Mouse (Mus musculus) midbrain, embryonic 15.5 days (tissue): ENCODE data around the gene Pea15a. TPM values are rescaled to one million over a fixed set of nuclear protein-coding genes. Genes with fewer than 3 reads are reported as not detected.

Experiments
- ATAC-seq: fragments of 200-750 bp; cut with Nextera tagmentation; replicated peaks from 2 replicates; pipeline ENCODE4 v1.8.0; 2017; ENCODE audit warnings: moderate TSS enrichment
- H3K27ac ChIP-seq: fragments of 300-500 bp; sonication (generic); 2 replicates; pipeline ENCODE4 v1.5.1; 2015; ENCODE audit warnings: mild to moderate bottlenecking, inconsistent platforms
- H3K27me3 ChIP-seq: fragments of 300-500 bp; sonication (generic); replicated peaks from 2 replicates; pipeline ENCODE4 v1.6.1; 2015; ENCODE audit warnings: inconsistent platforms
- H3K36me3 ChIP-seq: fragments of 300-500 bp; sonication (generic); replicated peaks from 2 replicates; pipeline ENCODE4 v1.6.1; 2015; ENCODE audit warnings: inconsistent platforms
- H3K4me1 ChIP-seq: fragments of 300-500 bp; sonication (generic); 2 replicates; pipeline ENCODE4 v1.6.1; 2015; ENCODE audit warnings: inconsistent platforms
- H3K4me2 ChIP-seq: fragments of 300-500 bp; sonication (generic); 2 replicates; pipeline ENCODE4 v1.6.1; 2015; ENCODE audit warnings: inconsistent platforms, mild to moderate bottlenecking, moderate library complexity
- H3K4me3 ChIP-seq: fragments of 300-500 bp; sonication (generic); 2 replicates; pipeline ENCODE4 v1.5.1; 2015; ENCODE audit warnings: mild to moderate bottlenecking, inconsistent platforms
- H3K9ac ChIP-seq: fragments of 300-500 bp; sonication (generic); 2 replicates; pipeline ENCODE4 v1.6.1; 2015; ENCODE audit warnings: mild to moderate bottlenecking, inconsistent platforms
- H3K9me3 ChIP-seq: fragments of 300-500 bp; sonication (generic); 2 replicates; pipeline ENCODE4 v1.6.1; 2016; ENCODE audit warnings: inconsistent platforms
- WGBS: fragments of 180-500 bp; shearing (Covaris S2); methylation state at CpG from one replicate; pipeline ENCODE4 v1.1.7; 2015; ENCODE audit warnings: mixed read lengths; 5-methylcytosine and 5-hydroxymethylcytosine counted together
- polyA plus RNA-seq: library from polyadenylated mRNA; unstranded; fragments of >200 nt; fragmentation: Nextera tagmentation; extraction: Ambion mirVana; gene quantifications from 2 replicates; pipeline ENCODE4 v1.2.1, GENCODE M21; 2015

Gene Pea15a
- polyA plus RNA-seq, 1 experiment from 2014 or later = 437 TPM

DNA sequence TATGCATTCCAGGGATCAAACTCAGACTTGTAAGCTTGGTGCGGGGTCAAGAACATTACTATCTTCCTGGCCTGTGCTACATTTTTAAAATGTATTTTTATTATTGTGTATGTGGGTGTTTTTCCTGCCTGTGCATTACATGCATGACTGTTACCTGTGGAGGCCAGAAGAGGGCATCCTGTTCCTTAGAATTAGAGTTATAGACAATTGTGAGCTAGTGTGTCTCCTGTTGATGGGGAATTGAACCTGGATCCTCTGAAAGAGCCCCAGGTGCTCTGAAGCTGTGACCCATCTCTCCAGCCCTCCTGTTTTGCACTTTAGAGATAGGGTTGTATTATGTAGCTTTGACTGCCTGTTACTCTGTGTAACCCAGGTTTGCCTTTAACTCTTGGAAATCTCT, 44.6 kb downstream of the Pea15a start:
- no peak overlapping the region for H3K27ac ChIP-seq
- H3K9ac ChIP-seq = no peak overlapping the region
- ATAC-seq = peak; percentile 56; the same call in 1 of the 2 replicates
- H3K36me3 ChIP-seq = 0 out of 2 replicates have a peak, but pooled peaks cover 3% of the 10 kb centered on the region
- H3K9me3 ChIP-seq = no peaks in the 10 kb centered on the region
- H3K4me1 ChIP-seq = peaks cover 7% of the 10 kb centered on the region; the same call in 1 of the 2 replicates
- H3K4me3 ChIP-seq = no peak overlapping the region
- H3K4me2 ChIP-seq = no peak overlapping the region
- 93% methylated on average over 1 of the region's 1 CpGs for WGBS
- H3K27me3 ChIP-seq = no peaks in the 10 kb centered on the region

DNA sequence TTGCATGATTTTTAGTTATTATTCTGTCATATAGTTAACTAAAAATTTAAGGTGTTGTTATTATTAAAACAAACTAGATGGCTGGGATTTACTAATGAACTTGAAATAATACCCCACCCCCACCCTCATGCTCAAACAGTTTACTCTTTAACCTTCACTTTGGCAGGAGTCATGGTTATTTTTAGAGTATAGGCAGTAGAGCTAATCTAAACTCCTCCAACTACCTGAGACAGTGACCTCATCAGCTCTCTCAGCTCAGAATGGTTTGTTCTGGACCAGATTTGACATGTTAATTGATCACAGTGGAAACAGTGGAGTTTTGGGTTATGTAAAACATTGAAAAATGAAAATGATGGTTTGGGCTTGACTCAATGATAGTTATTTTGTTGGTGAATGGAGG, 46.1 kb downstream of the Pea15a start:
- no peak overlapping the region for H3K9ac ChIP-seq
- H3K4me3 ChIP-seq = no peak overlapping the region
- peaks cover 7% of the 10 kb centered on the region; the same call in 1 of the 2 replicates for H3K4me1 ChIP-seq
- H3K4me2 ChIP-seq = no peak overlapping the region
- H3K36me3 ChIP-seq = 0 out of 2 replicates have a peak, but pooled peaks cover 7% of the 10 kb centered on the region
- no peak for ATAC-seq
- no peaks in the 10 kb centered on the region for H3K9me3 ChIP-seq
- H3K27me3 ChIP-seq = no peaks in the 10 kb centered on the region
- H3K27ac ChIP-seq = no peak overlapping the region

DNA sequence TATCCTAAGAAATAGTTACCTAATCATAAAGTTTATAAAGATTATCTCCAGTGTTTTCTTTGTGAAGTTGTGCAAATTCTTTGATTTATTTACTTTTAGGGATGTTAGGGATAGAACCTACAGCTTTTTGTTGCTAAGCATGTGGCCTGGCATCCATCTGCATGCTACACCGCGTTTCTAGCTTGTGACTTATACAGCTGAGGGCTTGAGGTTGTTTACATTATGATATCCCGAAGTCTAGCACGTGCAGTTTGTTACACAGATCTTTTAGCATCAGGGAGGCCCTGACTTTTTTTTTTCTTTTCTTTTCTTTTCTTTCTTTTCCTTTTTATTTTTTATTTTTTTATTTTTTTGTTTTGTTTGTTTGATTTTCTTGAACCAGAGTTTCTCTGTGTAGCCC, 46.6 kb downstream of the Pea15a start:
- 0 out of 2 replicates have a peak, but pooled peaks cover 10% of the 10 kb centered on the region for H3K36me3 ChIP-seq
- H3K4me3 ChIP-seq = no peak overlapping the region
- no peak overlapping the region for H3K27ac ChIP-seq
- H3K4me1 ChIP-seq = peaks cover 7% of the 10 kb centered on the region; the same call in 1 of the 2 replicates
- no peaks in the 10 kb centered on the region for H3K9me3 ChIP-seq
- no peaks in the 10 kb centered on the region for H3K27me3 ChIP-seq
- no peak for ATAC-seq
- no peak overlapping the region for H3K9ac ChIP-seq
- no peak overlapping the region for H3K4me2 ChIP-seq
- WGBS = 85% methylated on average over 4 of the region's 4 CpGs

DNA sequence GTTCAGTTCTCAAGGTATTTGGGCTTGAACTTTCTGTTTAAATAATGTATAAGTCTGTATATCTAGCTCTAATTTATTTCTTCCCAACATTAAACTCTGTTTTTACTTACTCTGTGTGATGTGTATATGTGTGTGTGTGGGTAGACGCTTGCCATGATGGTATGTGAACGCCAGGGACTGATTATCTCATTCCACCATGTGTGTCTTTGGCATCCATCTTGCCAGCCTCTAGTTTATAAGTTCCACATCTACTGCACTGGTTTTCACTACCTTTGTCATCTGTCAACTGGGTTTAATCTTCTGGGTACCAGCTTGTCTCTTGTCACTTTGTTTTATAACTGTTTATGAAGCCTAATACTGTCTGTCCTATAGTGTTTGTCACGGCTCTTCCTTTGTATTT, 51.1 kb downstream of the Pea15a start:
- H3K4me3 ChIP-seq = no peak overlapping the region
- ATAC-seq = no peak
- peaks cover 7% of the 10 kb centered on the region; the same call in 1 of the 2 replicates for H3K4me1 ChIP-seq
- no peak overlapping the region for H3K9ac ChIP-seq
- no peaks in the 10 kb centered on the region for H3K9me3 ChIP-seq
- WGBS = 96% methylated on average over 3 of the region's 3 CpGs
- H3K27me3 ChIP-seq = no peaks in the 10 kb centered on the region
- H3K27ac ChIP-seq = no peak overlapping the region
- no peak overlapping the region for H3K4me2 ChIP-seq
- peaks cover 26% of the 10 kb centered on the region; the same call in 1 of the 2 replicates for H3K36me3 ChIP-seq

DNA sequence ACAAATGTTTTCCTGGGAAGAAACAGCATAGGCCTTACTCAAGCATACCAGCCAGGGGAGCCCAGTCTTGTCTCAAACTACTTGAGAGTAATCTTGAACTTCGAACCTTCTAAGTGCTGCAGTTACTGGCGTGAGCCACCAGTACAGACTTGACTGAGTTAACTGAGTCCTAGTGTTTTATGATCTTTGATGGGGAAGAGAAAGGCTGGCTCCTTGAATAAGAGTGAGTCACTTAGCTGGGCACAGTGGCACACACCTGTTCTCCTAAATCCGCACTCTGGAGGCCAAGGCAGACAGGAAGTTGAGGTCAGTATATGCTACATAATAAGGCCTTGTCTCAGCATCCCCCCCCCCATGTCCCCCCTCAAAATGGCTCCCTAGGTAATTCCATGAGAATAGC, 52.1 kb downstream of the Pea15a start:
- 97% methylated on average over 3 of the region's 3 CpGs for WGBS
- peaks cover 15% of the 10 kb centered on the region for H3K4me1 ChIP-seq
- H3K9me3 ChIP-seq = no peaks in the 10 kb centered on the region
- H3K36me3 ChIP-seq = peaks cover 26% of the 10 kb centered on the region; the same call in 1 of the 2 replicates
- no peaks in the 10 kb centered on the region for H3K27me3 ChIP-seq
- no peak overlapping the region for H3K4me2 ChIP-seq
- no peak overlapping the region for H3K4me3 ChIP-seq
- ATAC-seq = no peak
- no peak overlapping the region for H3K9ac ChIP-seq
- H3K27ac ChIP-seq = no peak overlapping the region

DNA sequence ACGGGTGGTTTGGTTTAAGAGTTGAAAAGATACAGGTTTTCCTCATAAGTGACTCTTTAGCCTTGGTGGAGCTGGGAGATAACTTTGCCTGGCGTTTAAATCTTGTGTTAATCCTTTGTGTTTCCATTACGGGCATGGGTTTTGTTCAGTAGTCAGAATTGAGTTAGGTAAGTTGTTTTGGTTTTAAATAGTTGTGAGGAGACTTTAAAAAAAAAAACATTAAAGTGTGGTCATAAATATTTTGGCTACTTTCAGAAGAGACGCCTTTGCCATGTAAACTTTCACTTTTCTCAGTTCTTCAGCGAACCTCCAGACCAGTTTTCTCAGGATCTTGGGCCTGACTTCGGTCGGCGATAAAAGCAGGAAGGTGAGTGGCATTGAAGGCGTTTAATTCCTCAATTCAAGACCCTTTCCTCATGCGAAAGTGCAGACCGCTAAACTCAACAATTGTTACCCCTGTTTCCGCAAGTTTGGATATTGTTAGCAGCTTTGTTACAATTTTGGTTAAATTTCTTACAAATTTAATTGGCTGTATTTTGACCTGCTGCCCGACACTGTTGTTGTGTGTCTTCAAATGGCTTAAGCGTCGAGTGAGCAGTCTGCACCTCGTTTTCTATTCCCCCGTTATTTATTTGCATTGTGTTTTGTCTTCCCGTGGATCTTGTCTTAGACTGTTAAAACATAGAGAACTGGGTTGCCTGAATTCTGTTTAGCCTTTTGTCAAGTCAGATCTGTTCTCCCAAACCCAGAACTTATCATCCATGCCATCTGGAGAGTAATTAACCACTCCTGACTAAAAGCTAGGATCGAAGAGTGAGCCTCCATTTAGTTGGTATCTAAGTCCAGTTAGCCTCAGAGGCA, 57.4 kb downstream of the Pea15a start:
- WGBS = 12% methylated on average over 19 of the region's 19 CpGs

GRCm38 (mm10) chr1:172148279-172148954, 58.2 kb downstream of the Pea15a start:
- ATAC-seq = peak; percentile 76; the same call in 1 of the 2 replicates

More for the DNA sequence above, 57.4 kb downstream of the Pea15a start:
- Histone ChIP-seq H3K4me3 (peak overlapping the region; percentile 80), H3K4me1 (peaks cover 29% of the 10 kb centered on the region), H3K27me3 (no peaks in the 10 kb centered on the region), H3K4me2 (peak overlapping the region; percentile 64), H3K9me3 (no peaks in the 10 kb centered on the region), H3K36me3 (peaks cover 16% of the 10 kb centered on the region; the same call in 1 of the 2 replicates), H3K9ac (peak overlapping the region; percentile 90), H3K27ac (peak overlapping the region; percentile 90; the same call in 1 of the 2 replicates)
- no peak for ATAC-seq

GRCm38 (mm10) chr1:172147835-172148278, 58.7 kb downstream of the Pea15a start, which contains the start of gene Dcaf8:
Dcaf8 (plus strand) TSS chr1:172148084.
- H3K27ac ChIP-seq = peak within 1 kb of the TSS; percentile 90
- peak within 1 kb of the TSS; percentile 80 for H3K4me3 ChIP-seq
- H3K4me1 ChIP-seq = peaks cover 29% of the 10 kb centered on the region
- no peaks in the 10 kb centered on the region for H3K9me3 ChIP-seq
- peak; percentile 100 for ATAC-seq
- WGBS = under 1% methylated on average over 42 of the region's 42 CpGs
- H3K27me3 ChIP-seq = no peaks in the 10 kb centered on the region
- peak within 1 kb of the TSS; percentile 64 for H3K4me2 ChIP-seq
- peak within 1 kb of the TSS; percentile 90 for H3K9ac ChIP-seq
- peaks cover 11% of the 10 kb centered on the region; the same call in 1 of the 2 replicates for H3K36me3 ChIP-seq

More at GRCm38 (mm10) chr1:172148279-172148954, 58.2 kb downstream of the Pea15a start:
- Histone ChIP-seq H3K27me3 (no peaks in the 10 kb centered on the region), H3K4me1 (peaks cover 29% of the 10 kb centered on the region), H3K4me2 (peak overlapping the region; percentile 64), H3K27ac (peak overlapping the region; percentile 90), H3K9me3 (no peaks in the 10 kb centered on the region), H3K4me3 (peak overlapping the region; percentile 80), H3K36me3 (peaks cover 16% of the 10 kb centered on the region; the same call in 1 of the 2 replicates), H3K9ac (peak overlapping the region; percentile 90)
- under 1% methylated on average over 40 of the region's 40 CpGs for WGBS

Other genes with a start within 250 kb of the Pea15a start
- 48.0 and 49.6 TPM in 2 replicates for gene Vangl2, start 178.4 kb downstream of the Pea15a start, polyA plus RNA-seq
- gene Nhlh1, start 149.2 kb downstream of the Pea15a start, polyA plus RNA-seq = 2.0 and 2.5 TPM in 2 replicates
- 199 and 209 TPM in 2 replicates for gene Copa, start 124.3 kb downstream of the Pea15a start, polyA plus RNA-seq
- 116 and 122 TPM in 2 replicates for gene Ncstn, start 124.0 kb downstream of the Pea15a start, polyA plus RNA-seq
- 165 and 168 TPM in 2 replicates for gene Pex19, start 80.0 kb downstream of the Pea15a start, polyA plus RNA-seq
- gene Dcaf8, start 58.7 kb downstream of the Pea15a start, polyA plus RNA-seq = 93.0 and 94.7 TPM in 2 replicates
- 1.7 and 2.7 TPM in 2 replicates for gene Casq1, start 13.1 kb upstream of the Pea15a start, polyA plus RNA-seq
- 0.05 TPM in 1 of 2 replicates, not detected in the other for gene Atp1a4, start 51.6 kb upstream of the Pea15a start, polyA plus RNA-seq
- 66.2 and 77.2 TPM in 2 replicates for gene Igsf8, start 54.8 kb upstream of the Pea15a start, polyA plus RNA-seq
- 56.5 and 63.1 TPM in 2 replicates for gene Atp1a2, start 91.3 kb upstream of the Pea15a start, polyA plus RNA-seq
- gene Kcnj9, start 122.5 kb upstream of the Pea15a start, polyA plus RNA-seq = 5.6 and 5.9 TPM in 2 replicates
- gene Kcnj10, start 134.4 kb upstream of the Pea15a start, polyA plus RNA-seq = 1.8 TPM in 2 replicates
- 4.0 and 4.1 TPM in 2 replicates for gene Pigm, start 169.7 kb upstream of the Pea15a start, polyA plus RNA-seq